Mouse (Mus musculus): ENCODE measurements around the gene Pde4b.

Gene Pde4b

GRCm38 (mm10) chr4:102512940-102513339 lies 425.6 kb downstream of the Pde4b start:
- DNase-seq: no peak

GRCm38 (mm10) chr4:102513514-102513913 lies 426.2 kb downstream of the Pde4b start:
- DNase-seq: no peak

DNA sequence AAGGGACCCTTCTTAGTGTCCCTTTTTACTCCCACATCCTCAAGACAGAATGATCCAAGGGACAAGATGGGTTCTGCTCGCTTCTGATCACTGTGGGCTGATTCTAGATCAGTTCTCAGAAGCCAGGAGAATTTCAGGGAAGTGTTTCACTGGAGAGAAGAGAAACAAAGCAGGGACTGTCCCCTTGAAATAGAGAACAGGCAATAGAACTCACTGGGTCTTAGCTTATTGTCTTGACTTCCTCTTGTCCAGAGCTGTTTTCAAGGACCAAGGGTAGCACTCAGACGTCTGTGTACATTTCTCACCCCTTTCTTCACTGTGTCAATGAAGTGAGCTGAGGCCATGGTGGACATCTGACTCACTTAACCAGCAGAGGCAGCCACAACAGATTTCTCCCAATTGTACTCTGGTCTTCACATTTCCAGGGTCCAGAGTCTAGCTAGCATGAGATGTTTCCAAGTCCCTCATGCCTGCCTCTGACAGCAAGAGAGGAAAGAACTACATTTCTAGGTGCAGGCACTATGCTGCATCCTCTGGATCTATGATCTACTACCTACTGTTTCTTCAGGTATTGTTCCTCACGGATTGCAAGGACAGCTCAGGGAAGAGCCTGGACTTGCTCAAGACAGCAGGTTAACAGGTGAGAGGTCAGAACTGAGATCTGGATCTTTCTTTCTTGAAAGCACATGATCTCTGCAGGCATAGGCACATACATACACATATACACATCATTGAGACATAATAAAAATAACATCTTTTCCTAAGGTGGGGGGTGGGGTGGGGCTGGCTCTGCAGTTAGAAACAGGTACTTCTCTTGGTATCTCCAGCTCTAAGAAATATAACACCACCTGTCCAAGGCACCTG lies 427.9 kb downstream of the Pde4b start:
- DNase-seq: no peak

- DNase-seq: no peak
These were observed 429.1 kb downstream of the Pde4b start for GRCm38 (mm10) chr4:102516395-102516794.

- DNase-seq: peak; percentile 45
These were observed 429.8 kb downstream of the Pde4b start for GRCm38 (mm10) chr4:102516982-102517630.

DNA sequence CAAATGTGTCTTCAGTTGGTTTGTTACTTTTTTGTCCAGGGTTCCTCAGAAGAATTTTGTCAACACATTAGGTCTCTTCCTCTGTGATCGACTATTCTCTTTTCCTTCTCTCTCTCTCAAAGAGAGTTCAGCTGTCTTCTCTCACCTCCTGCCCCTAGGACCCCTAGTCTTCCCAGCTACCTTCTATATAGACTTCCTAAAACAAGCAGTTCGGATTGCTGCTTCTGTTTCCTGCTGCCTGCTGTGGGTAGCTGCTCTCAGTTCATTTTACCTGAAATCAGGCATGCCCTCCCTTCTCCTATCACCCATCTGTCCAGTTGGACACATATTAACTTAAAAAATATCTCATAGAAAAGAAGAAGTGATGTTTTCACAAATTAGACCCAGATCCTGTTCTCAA lies 430.3 kb downstream of the Pde4b start:
- no peak for DNase-seq

DNA sequence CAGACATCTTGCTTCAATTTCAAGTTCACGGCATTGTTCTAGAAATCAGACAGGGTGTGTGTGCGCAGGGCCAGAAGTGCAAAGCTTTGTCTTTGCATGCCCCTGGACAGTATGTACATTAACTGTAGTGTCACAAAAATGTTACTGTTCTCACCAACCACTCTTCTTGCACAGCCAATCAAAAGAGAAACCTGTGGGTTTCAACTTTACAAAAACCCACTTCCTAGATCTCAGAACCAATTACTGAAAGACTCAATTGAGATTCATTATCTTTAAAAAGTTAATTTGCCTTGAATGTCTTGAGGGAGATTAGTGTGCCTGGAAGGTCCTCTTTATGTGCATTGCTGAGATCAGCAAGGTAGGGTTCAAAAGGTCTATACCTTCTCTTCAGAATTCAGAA lies 431.0 kb downstream of the Pde4b start:
- no peak for DNase-seq

GRCm38 (mm10) chr4:102520669-102521261 lies 433.4 kb downstream of the Pde4b start:
- DNase-seq: no peak

DNA sequence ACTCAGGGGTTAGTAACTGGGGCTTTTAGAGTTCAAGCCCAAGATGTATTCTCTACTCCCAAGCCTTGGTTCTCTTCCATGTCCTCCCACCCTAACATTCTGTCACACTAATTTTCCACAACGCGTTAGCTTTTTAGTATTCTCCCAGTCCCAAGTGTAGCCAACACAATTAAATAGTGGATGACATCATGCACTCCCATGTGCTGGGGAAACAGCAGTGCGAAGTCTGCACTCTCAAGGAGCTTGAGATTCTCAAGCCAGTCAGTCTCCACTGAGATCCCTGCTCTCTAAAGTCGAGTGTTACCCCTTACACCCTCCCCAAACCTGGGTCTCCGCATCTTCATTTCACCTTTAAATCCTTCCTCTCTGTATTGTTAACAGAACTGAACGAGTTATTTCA lies 434.1 kb downstream of the Pde4b start:
- DNase-seq: no peak

GRCm38 (mm10) chr4:102527361-102527760 lies 440.0 kb downstream of the Pde4b start:
- no peak for DNase-seq

GRCm38 (mm10) chr4:102530797-102531196 lies 443.5 kb downstream of the Pde4b start:
- DNase-seq: no peak

DNA sequence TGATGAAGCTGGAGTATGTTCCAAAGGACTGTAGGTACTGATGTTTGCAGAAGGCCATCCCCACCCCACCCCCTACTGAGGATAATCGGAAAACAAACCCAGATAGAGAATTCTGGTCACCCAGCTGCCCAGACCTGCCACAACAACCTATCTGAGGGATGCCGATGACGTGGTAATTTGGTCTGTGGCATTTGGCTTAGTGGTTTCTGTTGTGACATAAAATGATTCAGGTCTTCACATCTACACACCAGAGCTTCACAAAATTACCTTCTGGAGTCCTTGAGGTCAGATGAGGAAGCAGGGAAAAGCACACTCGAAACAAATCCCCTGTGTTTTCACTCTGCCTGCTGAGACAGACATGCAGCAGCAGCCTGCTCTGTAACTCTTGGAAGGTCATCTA lies 444.4 kb downstream of the Pde4b start:
- DNase-seq: no peak

DNA sequence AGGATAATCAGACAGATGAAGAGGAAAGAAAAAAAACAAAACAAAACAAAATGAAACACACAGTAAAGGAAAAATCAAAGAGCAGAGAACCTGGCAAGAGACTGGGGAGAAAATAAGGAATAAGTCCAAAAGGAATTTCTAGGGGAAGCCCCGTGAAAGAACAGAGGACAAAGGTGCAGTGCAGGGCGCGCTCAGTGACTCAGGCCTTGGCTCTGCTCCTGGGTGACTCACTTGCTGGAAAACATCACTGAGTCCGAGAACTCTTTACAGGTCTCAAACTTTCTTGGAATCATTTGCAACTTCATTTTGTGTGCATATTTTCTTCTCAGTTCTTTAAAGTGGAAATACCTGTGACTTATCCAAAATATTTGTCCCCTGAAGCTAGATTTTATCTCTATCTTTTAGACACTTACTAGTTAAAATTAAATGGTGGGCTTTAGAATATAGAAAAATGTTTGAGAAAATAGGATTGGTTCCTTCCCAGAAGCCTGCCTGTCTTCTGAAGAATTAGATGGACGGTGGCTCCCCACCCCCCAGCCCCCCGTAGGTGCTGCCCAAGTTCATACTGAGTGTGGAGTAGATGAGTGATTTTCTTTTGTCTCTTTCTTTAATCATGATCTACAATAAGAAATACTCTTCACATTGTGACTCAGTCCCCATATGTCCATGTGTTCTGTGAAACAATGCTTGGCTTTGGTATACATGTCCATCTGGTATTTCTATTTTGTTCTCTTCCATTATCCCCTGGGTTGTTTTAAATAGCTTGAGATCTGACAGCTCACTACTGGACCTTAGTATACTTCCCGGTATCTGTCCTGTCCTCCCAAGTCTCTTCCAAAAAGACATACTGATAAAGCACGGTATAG lies 446.1 kb downstream of the Pde4b start:
- no peak for DNase-seq

GRCm38 (mm10) chr4:102534049-102534730 lies 446.8 kb downstream of the Pde4b start:
- no peak for DNase-seq

DNA sequence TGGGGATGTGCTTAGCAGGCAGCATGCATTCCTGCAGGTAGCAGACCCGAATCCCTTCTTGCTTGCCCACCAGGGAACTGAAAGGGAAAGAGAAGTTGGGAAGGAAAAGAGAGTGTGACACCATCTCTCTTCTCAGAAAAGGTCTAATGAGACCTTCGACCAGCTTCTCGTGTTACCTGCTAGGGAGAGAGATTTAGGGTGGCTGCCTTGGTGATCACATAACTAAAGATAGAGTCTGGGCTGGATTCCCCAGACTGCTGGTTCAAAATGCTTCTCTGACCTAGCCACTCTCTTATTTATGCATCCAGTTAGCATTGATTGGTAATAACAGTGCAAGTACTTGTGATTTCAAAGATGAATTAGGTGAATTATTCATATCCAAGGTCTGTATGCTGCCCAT lies 448.5 kb downstream of the Pde4b start:
- no peak for DNase-seq

DNA sequence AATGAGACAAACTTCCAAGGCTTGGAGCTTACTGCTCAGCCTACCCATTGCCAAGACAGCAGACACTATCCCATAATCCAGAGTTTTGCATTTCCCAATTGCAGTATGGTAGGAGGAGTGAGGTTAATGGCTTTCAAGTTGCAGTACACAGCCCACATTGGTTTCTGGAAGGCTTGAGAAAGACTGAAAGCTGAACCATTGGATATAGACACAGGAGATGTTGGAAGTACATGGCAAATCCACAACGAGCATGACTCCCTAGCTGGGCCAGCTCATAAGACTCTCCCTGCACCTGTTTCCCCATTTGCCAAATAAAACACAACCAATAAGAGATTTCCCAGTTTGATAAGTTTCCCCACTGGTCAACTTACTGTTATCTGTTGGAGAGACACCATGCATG lies 450.9 kb downstream of the Pde4b start:
- DNase-seq: no peak

GRCm38 (mm10) chr4:102538793-102539192 lies 451.4 kb downstream of the Pde4b start:
- no peak for DNase-seq

DNA sequence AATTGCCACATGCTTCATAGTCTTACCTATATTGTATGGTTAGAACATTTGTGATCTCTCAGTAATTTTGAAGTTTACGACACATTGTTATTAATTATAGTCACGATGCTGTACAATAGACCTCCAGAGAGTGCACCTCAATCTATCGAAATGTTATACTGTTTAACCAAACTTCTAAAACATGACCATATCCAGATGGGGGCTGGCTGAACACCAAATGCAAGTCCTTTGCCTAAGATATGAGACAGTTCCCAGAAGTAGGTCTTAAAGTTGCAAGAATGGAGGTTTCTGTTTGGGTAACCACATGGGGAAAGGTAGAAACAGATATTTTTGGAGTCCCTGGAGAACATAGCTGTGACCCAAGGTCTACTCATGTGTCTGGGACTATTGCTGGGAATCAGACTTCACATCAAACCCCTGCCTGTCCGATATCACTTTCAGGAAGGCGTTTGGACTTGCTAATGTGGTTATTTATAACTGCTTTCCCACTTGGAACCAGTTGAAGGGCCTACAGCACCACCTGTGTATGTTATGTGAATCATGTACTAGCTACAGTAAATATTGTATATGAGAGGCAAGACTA lies 452.3 kb downstream of the Pde4b start:
- DNase-seq: no peak

- no peak for DNase-seq
These were observed 455.6 kb downstream of the Pde4b start for GRCm38 (mm10) chr4:102542976-102543375.

DNA sequence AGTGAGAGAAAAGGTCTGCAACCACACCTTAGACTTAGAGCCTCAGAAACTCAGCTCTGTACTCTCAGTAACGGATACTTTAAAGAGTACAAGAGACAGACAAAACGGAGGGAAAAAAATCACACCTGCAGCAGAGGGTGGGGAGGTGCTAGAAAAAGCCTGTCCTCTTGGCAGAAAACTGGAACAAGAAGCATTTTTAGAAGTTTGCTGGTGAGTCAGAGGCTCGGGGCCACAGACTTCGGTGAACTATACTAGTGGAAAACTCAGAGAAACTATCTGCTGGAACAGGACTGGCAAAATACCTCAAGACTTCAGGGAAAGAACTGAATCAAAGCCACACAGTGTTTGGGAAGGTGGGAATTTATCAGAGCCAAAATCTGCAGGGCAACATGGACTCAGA lies 457.9 kb downstream of the Pde4b start:
- DNase-seq: no peak

GRCm38 (mm10) chr4:102555566-102555965 lies 468.2 kb downstream of the Pde4b start:
- no peak for DNase-seq

DNA sequence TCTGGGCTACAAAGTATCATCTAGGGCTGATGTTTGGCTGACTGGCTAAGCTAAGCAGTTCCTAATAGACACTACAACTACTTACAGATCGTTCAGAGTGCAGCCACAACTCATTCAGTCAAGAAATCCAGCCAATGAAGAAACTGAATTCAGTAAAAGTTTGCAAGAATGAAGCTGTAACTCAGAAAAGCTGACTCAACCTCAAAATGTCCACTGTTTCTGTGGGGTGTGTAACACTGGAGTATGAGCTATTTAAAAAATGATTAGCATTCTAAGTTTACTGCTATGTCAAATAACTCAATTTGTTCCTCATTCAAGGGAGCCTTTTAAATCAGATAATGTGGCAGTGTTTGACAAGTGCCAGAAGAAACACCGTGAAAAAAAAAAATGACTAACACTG lies 469.7 kb downstream of the Pde4b start:
- DNase-seq: no peak

Data from right cerebral cortex, postnatal 14 days (tissue).